Mouse (Mus musculus): ENCODE data around the gene Zfp839.
A peak's percentile ranks its signal among the peaks of the same experiment; 100 is the strongest.

The Zfp839 gene

DNA sequence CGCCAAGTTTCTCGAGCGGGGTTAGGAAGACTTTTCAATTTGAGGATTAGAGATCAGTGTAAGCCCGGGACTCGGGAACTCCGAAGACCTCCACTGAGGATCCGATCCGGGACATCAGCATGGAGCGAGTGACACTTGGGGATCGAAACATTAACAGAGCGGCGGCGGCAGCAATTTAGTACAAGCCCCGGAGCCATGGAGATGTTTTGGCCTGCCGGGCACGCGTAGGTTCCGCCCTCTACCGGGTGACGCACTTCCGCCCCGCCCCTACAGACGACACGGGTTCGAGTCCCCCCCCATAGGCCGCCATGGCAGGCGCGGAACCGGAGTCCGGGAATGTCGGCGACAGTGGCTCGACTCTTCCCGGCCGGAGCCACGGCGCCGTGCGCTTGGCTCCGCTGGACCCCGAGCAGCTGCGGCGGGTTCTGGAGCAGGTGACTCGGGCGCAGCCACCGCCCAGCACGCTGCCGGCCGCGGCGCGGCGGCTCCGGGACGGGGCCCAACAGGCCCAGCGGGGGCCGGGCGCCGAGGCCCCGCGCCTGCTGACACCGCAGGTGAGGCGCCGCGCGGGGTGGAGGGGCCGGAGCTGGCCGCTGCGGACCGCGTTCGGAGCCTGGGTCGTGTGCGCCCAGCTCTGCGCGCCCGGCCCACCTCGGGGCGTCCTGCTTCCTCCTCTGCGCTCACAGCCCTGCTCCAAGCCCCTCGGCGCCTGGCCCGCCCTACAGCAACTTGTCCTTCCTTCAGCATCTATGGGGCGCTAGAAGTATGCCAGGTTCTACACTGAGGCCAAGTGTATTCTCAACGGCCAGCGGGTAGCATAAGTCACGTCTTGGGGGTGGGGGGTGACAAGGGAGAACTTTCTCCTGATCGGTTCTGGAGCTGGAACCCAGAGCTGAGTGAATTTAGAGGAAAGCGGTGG lies at the start of gene Zfp839:
Gene Zfp839 (plus strand): TSS at position 244 of the 919 bp plus-strand sequence.
- DNase-seq: peak; percentile 88

DNA sequence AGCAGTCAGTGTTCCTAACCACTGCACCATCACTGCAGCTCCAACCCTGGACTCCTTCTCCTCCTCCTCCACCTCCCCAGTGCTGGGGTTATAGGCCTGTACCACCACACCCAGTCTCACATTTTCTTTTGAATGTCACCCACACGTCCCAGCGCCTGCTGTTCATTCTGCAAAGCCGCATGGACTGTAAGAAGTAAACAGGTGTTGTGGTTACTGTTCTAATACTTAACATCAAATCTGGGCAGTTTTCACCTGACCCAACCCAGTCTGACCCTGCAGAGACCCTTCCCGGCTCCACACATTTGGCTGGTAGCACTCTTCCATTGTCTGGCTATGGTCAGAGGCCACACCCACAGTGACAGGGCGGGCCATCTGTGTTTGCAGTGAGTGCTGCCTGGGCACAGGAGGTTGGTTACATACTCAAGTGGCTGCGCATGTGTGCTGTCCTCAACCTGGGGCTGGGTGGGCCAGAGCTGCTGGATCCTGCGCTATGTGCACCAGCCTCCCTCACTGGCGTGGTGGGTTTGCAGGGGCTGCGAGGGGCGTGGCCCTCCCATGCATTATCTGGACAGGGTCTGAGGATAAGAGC lies 48.1 kb upstream of the Zfp839 start:
- no peak for DNase-seq

DNA sequence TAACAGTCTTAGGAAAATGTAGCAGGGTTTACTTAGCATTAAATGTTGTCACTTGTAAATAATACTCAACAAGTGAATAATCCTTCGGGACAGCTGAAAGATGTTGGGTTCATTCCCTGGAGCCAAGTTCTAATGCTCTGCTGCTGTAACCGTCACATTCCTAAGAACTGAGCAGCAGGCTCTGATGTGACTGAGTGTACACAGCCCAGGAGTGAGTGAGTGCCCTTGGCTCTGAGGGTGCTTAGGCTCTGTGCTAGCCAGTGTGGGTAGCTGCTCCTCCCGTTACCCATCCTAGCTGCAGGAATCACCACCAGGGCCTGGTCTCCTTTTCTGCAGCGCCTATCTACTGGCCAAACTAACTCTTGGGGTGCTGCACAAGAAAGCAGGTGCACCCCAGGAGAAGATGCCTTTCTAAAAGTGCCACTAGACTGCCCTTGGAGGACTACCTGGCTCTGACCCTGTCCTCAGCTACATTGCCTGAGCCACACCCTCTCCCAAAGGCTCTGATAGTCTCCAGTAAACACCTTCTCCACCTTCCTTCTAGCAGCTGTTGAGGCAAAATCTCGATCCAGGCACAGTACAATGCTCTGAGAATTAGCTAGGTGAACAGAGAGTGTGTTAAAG lies 47.3 kb upstream of the Zfp839 start:
- no peak for DNase-seq

DNA sequence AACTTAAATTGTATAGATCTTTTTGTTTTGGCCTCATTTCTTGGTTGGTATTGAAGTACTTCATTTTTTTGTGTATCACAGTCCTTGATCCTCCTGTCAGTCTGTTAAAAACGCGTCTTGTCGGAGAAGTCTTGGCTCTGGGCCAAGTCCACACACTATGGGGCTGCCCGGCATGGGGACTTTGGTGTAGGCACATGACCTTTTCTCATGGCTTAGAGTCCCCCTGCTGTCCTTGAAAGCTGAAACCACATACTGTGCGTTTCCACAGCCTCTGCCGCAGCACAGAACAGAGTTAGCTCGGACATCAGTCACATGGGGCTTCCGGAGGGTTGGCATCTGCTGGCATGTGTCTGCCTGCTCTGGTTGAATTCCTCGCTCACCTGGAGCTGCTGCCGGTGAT lies 45.8 kb upstream of the Zfp839 start:
- DNase-seq: peak; percentile 44

DNA sequence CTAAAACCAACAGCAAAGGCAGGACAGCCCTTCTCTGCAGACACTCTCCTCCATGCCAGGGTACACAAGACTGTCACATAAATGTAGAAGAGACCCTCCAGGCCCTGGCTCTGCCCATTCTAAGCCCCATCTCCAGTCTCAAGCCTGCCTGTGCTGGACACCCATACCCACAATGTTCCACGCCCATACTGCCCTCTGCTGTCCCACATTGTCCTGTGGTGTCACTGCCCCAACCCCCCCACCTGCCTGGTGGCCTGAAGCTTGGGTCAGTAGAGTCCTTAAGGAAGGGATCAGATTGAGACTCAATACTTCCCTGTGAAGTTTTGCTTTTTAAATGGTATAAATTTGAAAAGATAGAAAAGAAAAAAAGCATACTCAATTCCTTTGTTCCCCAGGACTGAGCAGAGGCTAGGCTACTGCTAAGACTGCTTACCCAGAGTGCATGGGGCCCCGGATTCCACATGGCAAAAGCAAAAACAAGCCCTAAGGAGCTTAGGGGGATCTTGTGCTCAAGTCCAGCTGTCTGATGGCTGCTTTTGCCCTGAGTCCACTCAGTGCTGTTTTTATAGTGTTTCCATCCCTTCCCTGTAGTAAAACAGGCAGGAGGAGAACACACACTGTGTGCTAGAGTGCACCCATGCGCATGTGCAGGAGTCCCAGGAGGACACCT lies 43.6 kb upstream of the Zfp839 start:
- no peak for DNase-seq

DNA sequence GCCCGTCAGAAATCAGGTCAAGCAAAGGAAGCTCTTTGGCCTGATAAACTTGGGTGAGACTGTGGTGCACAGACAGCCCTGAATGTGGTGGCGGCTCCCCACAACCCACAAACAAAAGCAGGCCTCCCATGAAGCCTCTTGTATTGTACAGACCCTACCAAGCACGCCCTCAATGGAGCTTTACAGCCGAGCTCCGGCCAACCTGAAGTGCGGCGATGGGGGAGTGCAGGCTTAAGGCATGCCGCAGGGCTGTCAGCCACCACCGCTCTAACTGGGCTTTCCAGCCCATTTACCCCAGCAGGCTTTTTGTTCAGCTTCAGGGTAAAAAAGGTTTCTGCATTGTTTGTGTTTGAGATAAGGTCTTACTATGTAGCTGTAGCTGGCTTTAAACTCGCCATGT lies 41.6 kb upstream of the Zfp839 start:
- no peak for DNase-seq

DNA sequence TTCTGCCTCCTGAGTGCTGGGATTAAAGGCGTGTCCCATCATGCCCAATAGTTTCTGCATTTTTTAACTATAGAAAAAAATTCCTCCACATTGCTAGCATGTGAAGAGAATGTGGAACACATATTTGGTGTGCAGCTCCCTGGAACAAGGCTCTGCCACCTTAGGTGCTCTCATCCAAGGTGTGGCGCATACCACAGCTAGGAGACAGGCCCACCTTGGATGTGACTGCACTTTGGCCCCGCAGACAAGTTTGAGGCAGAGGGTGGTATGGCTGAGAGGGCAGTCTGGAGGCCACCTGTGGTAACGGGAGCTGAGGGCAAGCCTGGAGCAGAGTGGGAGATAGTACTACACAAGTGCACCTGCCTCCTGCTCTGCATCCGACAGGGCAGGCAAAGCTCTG lies 41.2 kb upstream of the Zfp839 start:
- no peak for DNase-seq

DNA sequence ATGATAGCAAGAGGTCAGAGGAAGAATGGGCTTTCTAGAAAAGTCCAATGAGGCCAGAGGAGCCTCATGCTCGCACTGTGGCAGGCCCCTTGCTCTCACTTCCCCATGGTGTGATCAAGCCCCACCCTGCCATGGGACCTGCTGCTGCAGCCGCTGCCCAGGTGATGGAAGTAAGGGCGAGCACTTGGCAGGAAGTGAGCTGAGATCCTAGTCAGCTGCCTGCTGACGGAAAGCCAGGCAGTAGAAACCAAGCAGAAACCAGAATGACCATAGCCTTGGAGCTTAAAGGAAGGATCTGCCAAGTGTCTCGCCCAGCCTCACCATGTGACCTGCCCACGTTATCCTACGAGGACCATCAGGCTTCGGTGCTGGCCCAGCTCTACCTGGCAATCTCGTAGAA lies 36.9 kb upstream of the Zfp839 start:
- no peak for DNase-seq

DNA sequence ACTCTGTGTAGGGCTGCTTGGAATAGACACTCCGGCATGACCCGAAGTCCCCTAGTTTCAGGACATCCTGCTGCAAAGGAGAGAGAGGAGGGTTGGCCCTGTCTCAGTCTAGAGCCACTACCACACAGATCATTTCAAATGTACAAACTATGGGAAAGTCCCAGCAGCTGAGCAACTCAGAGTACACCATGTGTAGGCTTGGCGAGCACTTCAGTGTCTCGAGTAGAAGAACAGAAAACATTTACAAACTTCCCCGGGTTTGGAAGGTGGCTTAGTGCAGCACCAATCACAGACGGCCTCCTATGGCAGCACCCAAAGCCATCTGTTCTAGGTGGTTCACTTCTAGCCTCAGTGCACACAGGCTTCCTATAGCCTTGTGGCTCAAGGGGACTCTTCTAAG lies 36.4 kb upstream of the Zfp839 start:
- no peak for DNase-seq

DNA sequence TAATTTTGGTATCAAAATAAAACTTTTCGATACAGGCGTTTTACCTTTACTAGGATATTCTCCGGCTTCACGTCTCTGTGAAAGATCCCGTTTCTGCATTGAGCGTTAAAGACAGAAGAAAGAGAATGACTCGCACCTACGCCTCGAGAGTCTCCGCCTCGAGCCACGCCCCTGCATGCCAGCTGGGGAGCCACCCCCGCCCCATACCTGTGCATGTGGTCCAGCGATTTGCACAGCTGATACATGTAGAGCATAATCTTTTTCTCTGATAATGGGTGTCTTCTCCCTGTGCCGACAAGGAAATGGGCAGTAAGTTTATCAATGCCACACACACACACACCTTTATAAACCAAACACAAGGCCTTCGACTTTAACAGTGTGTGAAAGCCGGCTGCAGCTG lies 35.1 kb upstream of the Zfp839 start:
- no peak for DNase-seq

DNA sequence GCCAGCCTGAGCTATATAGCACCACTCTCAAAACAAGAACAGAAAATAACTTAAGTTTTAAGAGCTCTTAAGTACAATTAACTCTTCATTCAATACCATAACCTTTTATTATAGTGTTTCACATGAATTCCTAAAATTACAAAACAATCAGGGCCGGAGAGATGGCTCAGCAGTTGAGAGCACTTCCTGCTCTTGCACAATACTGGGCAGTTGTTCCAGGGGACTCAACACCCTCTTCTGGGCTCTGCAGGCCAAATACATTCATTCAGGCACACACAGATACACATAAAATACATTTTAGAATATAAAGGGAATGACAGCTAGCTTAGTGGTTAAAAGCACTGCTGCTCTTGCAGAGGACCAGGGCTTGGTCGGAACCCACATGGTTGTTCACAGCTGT lies 33.2 kb upstream of the Zfp839 start:
- no peak for DNase-seq

DNA sequence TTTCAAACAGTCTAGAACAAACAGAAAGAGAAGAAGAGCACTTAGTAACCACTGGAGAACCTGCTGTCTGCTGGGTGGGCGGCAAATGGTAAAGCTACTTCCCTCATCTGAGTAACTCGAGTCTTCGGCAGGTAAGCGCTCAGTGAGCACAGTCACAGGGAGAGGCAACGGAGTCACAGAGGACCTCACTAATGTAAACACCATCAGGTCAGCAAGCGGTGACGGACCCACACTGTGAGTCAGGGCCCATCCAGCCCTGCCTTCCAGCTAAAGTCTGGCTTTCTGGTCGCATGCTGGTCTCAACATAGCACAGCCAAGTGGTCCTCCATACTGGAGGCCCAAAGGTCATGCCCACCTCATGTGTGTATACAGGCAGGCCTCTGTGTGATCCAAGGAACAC lies 30.7 kb upstream of the Zfp839 start:
- DNase-seq: no peak

DNA sequence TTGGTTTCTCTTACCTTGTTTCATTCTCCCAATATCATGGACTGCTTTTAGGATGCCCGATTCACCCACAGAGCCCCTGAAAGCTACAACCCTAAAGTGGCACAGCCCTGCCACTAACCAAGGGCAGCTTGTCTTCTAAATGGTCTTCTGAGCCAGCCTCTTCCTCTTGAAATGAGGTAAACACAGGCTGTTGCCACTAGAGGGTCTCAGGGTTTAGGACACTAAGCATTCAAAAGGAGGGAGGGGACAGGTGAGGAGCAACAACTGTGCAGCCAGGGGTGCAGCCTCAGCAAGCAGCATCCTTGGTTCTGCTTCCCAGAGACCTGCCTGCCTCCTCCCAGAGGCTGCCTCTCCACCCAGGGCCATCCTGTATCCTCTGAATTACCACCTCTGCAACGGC lies 28.3 kb upstream of the Zfp839 start:
- DNase-seq: no peak

DNA sequence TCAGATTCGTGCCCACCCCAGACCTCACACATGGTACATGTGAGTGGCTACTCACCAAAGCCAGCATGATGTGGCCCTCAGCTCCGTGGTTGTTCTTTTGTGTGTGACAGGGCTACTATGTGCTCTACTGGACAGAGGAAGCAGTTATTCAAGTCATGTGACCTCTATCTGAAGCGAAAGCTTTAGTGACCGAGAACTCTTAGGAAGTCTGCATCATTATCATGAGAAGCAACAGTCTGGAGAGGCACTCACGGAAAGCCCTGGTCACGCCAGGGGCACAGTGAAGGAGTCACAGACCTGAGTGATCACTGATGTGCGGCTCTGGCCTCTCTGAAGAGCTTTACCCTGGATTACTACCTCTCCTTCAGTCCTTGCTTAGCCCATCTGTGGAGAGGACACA lies 27.7 kb upstream of the Zfp839 start:
- no peak for DNase-seq

DNA sequence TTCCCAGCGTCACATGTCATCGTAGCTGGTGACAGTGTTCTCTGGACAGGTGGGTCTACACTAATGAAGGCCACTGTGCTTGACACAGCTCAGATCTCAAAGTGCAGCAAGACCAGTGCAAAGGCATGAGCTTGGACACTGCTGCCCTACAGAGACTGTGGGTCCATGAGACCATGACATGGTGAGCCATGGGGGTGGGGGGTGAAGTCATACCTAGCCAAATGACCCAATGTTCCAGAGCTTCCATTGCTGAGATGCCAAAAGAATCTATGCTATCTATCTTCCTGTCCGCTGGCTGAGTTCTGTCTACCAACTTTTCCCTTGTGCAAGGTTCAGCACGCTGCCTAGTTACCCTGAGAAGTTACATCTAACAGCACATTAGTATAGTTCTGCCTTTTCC lies 21.1 kb upstream of the Zfp839 start:
- DNase-seq: no peak

DNA sequence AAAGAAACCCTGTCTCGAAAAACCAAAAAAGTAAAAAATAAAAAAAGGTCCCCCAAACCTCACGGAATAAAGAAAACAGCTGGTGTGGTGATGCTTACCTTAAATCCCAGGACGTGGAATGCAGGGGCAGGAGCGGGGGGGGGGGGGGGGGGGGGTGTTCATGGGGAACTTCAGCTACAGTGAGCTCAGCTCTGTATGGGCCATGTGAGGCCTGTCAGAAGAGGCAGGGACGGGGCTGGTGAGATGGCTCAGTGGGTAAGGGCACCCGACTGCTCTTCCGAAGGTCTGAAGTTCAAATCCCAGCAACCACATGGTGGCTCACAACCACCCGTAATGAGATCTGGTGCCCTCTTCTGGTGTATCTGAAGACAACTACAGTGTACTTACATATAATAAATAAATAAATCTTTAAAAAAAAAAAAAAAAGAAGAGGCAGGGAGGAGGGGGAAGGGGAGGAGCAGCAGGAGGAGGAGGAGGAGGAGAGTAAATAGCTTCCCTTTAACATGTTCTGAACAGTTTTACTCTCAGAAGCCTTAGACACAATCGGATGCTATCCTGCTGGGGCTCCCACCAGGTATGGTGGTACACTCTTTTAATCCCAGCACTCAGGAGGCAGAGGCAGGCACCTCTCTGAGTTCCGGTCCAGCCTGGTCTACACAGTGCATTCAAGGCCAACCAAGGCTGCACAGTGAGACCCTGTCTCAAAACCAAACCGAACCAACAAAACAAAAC lies 19.6 kb upstream of the Zfp839 start:
- DNase-seq: no peak

DNA sequence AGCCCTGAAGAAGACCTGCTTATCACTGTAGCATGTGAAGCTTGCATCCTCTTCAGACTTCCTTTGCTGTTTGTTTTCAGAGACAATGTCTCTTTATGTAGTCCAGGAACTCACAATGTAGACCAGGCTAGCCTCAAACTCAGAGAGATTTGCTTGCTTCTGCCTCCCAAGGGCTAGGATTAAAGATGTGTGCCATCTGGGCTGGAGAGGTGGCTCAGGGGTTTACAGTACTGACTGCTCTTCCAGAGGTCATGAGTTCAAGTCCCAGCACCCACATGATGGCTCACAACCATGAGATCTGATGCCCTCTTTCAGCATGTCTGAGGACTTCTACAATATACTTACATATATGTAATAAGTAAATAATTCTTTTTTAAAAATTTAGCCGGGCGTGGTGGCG lies 14.9 kb upstream of the Zfp839 start:
- DNase-seq: no peak

DNA sequence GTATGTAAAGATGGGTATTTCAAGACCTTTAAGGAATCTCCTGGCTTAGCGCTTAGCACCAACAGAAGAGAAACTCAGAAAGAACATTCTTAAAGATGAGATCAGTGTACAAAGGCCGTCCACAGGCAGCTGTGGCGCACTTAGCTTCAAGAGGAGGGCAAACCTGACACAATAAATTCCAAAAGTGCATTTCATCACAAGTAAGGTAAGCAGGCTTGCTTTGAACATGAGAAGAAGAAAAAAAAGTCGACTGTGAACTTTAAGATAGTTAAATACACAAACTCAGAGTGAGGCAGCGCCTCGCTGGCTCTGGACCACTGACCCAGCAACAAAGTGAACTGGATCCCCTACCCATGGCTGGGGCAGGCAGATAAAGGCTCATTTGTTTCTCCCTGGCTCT lies 13.3 kb upstream of the Zfp839 start:
- no peak for DNase-seq

DNA sequence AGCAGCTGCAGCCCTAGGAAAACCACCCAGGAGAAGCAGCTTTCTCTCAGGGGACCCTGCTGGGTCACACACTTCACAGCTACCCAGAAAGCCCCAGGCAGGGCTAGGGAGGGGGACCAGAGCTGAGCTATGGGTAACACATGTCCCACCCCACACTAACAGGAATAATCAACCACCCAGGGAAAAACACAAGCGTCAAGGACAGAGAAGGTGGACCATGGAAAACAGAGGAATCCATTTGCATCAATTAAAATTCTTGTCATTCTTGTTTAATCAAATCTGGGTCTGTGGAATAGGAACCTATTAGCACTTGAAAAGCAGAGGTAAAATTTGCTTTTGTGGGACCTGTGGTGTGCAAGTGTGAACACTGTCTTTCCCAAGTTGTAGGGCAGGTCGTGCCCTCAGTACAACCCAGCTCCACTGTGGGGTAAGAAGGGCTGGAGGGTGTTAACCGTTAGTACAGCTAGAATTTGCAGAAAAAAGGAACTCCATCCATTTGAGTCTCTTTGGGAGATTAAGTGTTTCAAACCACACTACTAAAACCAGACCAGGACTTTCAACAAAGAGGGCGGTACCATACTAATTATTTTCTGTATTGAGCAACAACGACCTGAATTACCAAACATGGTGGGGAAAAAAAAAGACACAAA lies 12.7 kb upstream of the Zfp839 start:
- no peak for DNase-seq

DNA sequence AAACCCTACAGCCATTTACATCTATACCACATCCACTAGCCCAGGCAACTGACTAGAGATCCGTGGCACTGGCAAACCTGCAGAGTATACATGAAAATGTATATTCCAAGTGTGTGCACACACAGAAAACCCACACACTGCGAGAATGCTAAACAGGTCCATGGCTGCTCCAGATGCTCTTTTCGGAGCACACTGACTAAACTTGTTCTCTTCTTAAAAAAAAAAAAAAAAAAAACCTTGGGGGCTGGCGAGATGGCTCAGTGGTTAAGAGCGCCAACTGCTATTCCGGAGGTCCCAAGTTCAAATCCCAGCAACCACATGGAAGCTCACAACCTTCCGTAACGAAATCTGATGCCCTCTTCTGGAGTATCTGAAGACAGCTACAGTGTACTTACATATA lies 12.2 kb upstream of the Zfp839 start:
- DNase-seq: no peak

DNA sequence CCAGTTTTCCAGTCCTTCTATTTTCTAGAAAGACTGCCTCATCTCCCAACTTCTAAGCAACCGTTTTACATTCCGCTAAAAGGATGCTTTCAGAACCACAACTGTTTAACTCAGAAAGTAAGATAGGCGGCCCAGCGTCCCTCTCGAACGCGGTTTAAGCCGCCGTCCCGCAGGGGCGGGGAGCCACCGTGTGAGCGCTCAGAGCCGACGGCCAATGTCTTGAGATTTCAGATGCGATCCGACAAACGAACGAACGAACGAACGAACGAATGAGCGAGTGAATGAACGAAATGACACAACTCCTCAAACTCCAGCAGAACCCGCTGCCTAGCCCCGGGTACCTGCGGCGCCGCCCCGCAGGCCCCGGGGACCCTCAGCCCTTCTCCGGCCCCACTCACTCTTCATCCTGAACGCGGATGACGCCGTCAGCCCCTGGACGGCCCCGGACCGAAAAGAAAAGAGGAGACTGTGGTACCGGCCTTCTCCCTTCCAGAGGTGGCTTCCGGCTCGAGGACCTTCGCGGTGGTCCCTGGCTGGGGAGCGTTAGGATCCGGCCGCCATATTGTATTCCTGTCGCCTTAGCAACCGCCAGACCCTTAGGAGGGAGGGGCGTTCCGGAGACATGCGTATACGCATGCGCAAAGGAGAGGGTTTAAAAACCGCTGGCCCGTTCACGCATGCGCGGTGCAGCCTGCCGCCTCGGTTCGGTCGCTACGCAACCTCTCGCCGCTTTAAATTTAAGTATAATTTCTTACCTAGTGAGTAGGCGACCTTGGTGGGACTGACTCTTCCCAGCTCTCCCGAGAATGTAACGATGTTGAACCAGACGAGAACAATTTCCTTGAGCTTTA lies 9.5 kb upstream of the Zfp839 start, which contains the start of gene Mok:
Gene Mok (minus strand): TSS at position 592 of the 851 bp plus-strand sequence.
- DNase-seq: peak; percentile 94
